Mouse (Mus musculus) forebrain, embryonic 14.5 days (tissue): ENCODE measurements at regions not wholly inside any gene's neighbourhood (a gene's known extent, or its start where the extent isn't known, plus 50 kb on each side); places are given as distances from the start of the nearest gene placed in this dataset.

Experiments
- ATAC-seq: fragments of 200-750 bp; cut with Nextera tagmentation; 2 replicates; pipeline ENCODE4 v1.8.0; 2017; ENCODE audit warnings: mild to moderate bottlenecking, moderate library complexity
- DNase-seq: peaks from one replicate; pipeline ENCODE4 v3.0.0-alpha.2; 2015; ENCODE audit warnings: low spot score
- H3K27ac ChIP-seq: fragments of 300-500 bp; sonication (generic); 2 replicates; pipeline ENCODE4 v1.5.1; 2014; ENCODE audit warnings: low read depth, mild to moderate bottlenecking, control low read depth, low read length, moderate library complexity
- H3K27me3 ChIP-seq: fragments of 300-500 bp; sonication (generic); replicated peaks from 2 replicates; pipeline ENCODE4 v1.6.1; 2014; ENCODE audit warnings: low read length, control low read depth, mixed read lengths; ENCODE audit not compliant: control insufficient read depth, insufficient read depth
- H3K36me3 ChIP-seq: fragments of 300-500 bp; sonication (generic); 2 replicates; pipeline ENCODE4 v1.6.1; 2014; ENCODE audit warnings: low read length, control low read depth; ENCODE audit not compliant: control insufficient read depth, insufficient read depth
- H3K4me1 ChIP-seq: fragments of 300-500 bp; sonication (generic); 2 replicates; pipeline ENCODE4 v1.6.1; 2014; ENCODE audit warnings: antibody characterized with exemption, low read length, control low read depth; ENCODE audit not compliant: control insufficient read depth, insufficient read depth
- H3K4me2 ChIP-seq: fragments of 300-500 bp; sonication (generic); 2 replicates; pipeline ENCODE4 v1.6.1; 2014; ENCODE audit warnings: mild to moderate bottlenecking, control low read depth, low read length
- H3K4me3 ChIP-seq: fragments of 300-500 bp; sonication (generic); 2 replicates; pipeline ENCODE4 v1.5.1; 2014; ENCODE audit warnings: low read depth, low read length, control low read depth
- H3K9ac ChIP-seq: fragments of 300-500 bp; sonication (generic); 2 replicates; pipeline ENCODE4 v1.6.1; 2014; ENCODE audit warnings: mild to moderate bottlenecking, low read length, control low read depth, moderate library complexity
- H3K9me3 ChIP-seq: fragments of 300-500 bp; sonication (generic); replicated peaks from 2 replicates; pipeline ENCODE4 v1.6.1; 2016; ENCODE audit warnings: low read length, control low read depth, mixed read lengths; ENCODE audit not compliant: control insufficient read depth
- WGBS: fragments of 180-500 bp; shearing (Covaris S2); extraction: QIAGEN DNeasy Blood & Tissue Kit; methylation state at CpG from one replicate; pipeline ENCODE4 v1.1.7; 2014; 5-methylcytosine and 5-hydroxymethylcytosine counted together

GRCm38 (mm10) chr6:67105386-67105785 lies 68.1 kb upstream of the Gadd45a start:
- no peak overlapping the region for H3K4me3 ChIP-seq
- no peak overlapping the region for H3K9ac ChIP-seq
- H3K27ac ChIP-seq, result no peak overlapping the region
- ATAC-seq (no peak), DNase-seq (no peak)
- H3K27me3 ChIP-seq, result no peaks in the 10 kb centered on the region
- WGBS, result 4% methylated on average over 4 of the region's 4 CpGs
- H3K36me3 ChIP-seq, result no peaks in the 10 kb centered on the region
- no peak overlapping the region for H3K4me2 ChIP-seq
- H3K4me1 ChIP-seq, result no peaks in the 10 kb centered on the region
- H3K9me3 ChIP-seq, result no peaks in the 10 kb centered on the region

GRCm38 (mm10) chr6:67104205-67104604 lies 66.9 kb upstream of the Gadd45a start:
- no peaks in the 10 kb centered on the region for H3K4me1 ChIP-seq
- no peaks in the 10 kb centered on the region for H3K27me3 ChIP-seq
- H3K27ac ChIP-seq, result no peak overlapping the region
- ATAC-seq (no peak), DNase-seq (no peak)
- no peaks in the 10 kb centered on the region for H3K36me3 ChIP-seq
- no peak overlapping the region for H3K9ac ChIP-seq
- H3K4me2 ChIP-seq, result no peak overlapping the region
- H3K9me3 ChIP-seq, result no peaks in the 10 kb centered on the region
- WGBS, result 91% methylated on average over 3 of the region's 3 CpGs
- H3K4me3 ChIP-seq, result no peak overlapping the region

GRCm38 (mm10) chr6:67102541-67103134 lies 65.4 kb upstream of the Gadd45a start:
- H3K9me3 ChIP-seq, result no peaks in the 10 kb centered on the region
- no peaks in the 10 kb centered on the region for H3K36me3 ChIP-seq
- no peak overlapping the region for H3K9ac ChIP-seq
- no peak for ATAC-seq
- no peaks in the 10 kb centered on the region for H3K27me3 ChIP-seq
- H3K4me2 ChIP-seq, result no peak overlapping the region
- DNase-seq, result no peak
- no peaks in the 10 kb centered on the region for H3K4me1 ChIP-seq
- H3K27ac ChIP-seq, result no peak overlapping the region
- no peak overlapping the region for H3K4me3 ChIP-seq
- WGBS, result 72% methylated on average over 11 of the region's 11 CpGs

- Histone ChIP-seq H3K4me2 (no peak overlapping the region), H3K27me3 (no peaks in the 10 kb centered on the region), H3K36me3 (no peaks in the 10 kb centered on the region), H3K27ac (no peak overlapping the region), H3K4me1 (no peaks in the 10 kb centered on the region), H3K9me3 (no peaks in the 10 kb centered on the region), H3K9ac (no peak overlapping the region), H3K4me3 (no peak overlapping the region)
- WGBS, result 92% methylated on average over 4 of the region's 4 CpGs
- ATAC-seq (no peak), DNase-seq (no peak)
These were observed 64.8 kb upstream of the Gadd45a start for GRCm38 (mm10) chr6:67102014-67102413.

DNA sequence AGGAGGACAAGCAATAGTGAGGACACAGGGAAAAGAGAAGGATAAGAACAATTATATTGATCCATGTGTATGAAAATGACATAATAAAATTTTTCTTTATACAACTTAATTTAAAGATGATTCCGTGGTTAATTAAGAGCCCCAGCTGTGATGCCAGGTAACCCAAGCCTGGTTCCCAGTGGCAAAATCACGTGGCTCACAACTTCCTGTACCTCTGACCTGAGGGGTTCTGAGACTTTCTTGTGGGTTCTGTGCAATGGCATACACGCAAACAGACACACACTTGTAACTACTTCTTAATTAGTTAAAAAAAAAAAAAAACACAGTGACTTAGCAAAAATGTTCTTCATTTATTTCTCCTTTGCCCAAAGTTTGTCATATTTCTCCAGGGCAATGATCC lies 57.2 kb upstream of the Gadd45a start:
- no peak overlapping the region for H3K27ac ChIP-seq
- H3K4me1 ChIP-seq, result no peaks in the 10 kb centered on the region
- H3K4me2 ChIP-seq, result no peak overlapping the region
- DNase-seq, result no peak
- 84% methylated on average over 3 of the region's 3 CpGs for WGBS
- no peak overlapping the region for H3K4me3 ChIP-seq
- no peaks in the 10 kb centered on the region for H3K36me3 ChIP-seq
- H3K27me3 ChIP-seq, result no peaks in the 10 kb centered on the region
- no peak overlapping the region for H3K9ac ChIP-seq
- no peak for ATAC-seq
- H3K9me3 ChIP-seq, result no peaks in the 10 kb centered on the region

GRCm38 (mm10) chr6:67093128-67093527 lies 55.9 kb upstream of the Gadd45a start:
- H3K4me3 ChIP-seq, result no peak overlapping the region
- ATAC-seq (no peak), DNase-seq (no peak)
- H3K36me3 ChIP-seq, result no peaks in the 10 kb centered on the region
- no peak overlapping the region for H3K4me2 ChIP-seq
- 83% methylated on average over 1 of the region's 1 CpGs for WGBS
- no peaks in the 10 kb centered on the region for H3K9me3 ChIP-seq
- H3K9ac ChIP-seq, result no peak overlapping the region
- no peaks in the 10 kb centered on the region for H3K4me1 ChIP-seq
- H3K27me3 ChIP-seq, result no peaks in the 10 kb centered on the region
- H3K27ac ChIP-seq, result no peak overlapping the region

GRCm38 (mm10) chr6:67090150-67090549 lies 52.9 kb upstream of the Gadd45a start:
- Histone ChIP-seq H3K27ac (no peak overlapping the region), H3K9ac (no peak overlapping the region), H3K9me3 (no peaks in the 10 kb centered on the region), H3K4me2 (no peak overlapping the region), H3K27me3 (no peaks in the 10 kb centered on the region), H3K4me1 (no peaks in the 10 kb centered on the region), H3K36me3 (no peaks in the 10 kb centered on the region), H3K4me3 (no peak overlapping the region)
- DNase-seq, result no peak
- ATAC-seq, result no peak
- WGBS, result 83% methylated on average over 4 of the region's 4 CpGs

GRCm38 (mm10) chr6:67089530-67090140 lies 52.4 kb upstream of the Gadd45a start:
- no peak for DNase-seq
- no peak for ATAC-seq
- H3K27ac ChIP-seq, result no peak overlapping the region
- H3K4me2 ChIP-seq, result no peak overlapping the region
- H3K27me3 ChIP-seq, result no peaks in the 10 kb centered on the region
- no peaks in the 10 kb centered on the region for H3K36me3 ChIP-seq
- H3K4me3 ChIP-seq, result no peak overlapping the region
- no peak overlapping the region for H3K9ac ChIP-seq
- 68% methylated on average over 3 of the region's 3 CpGs for WGBS
- no peaks in the 10 kb centered on the region for H3K4me1 ChIP-seq
- no peaks in the 10 kb centered on the region for H3K9me3 ChIP-seq

DNA sequence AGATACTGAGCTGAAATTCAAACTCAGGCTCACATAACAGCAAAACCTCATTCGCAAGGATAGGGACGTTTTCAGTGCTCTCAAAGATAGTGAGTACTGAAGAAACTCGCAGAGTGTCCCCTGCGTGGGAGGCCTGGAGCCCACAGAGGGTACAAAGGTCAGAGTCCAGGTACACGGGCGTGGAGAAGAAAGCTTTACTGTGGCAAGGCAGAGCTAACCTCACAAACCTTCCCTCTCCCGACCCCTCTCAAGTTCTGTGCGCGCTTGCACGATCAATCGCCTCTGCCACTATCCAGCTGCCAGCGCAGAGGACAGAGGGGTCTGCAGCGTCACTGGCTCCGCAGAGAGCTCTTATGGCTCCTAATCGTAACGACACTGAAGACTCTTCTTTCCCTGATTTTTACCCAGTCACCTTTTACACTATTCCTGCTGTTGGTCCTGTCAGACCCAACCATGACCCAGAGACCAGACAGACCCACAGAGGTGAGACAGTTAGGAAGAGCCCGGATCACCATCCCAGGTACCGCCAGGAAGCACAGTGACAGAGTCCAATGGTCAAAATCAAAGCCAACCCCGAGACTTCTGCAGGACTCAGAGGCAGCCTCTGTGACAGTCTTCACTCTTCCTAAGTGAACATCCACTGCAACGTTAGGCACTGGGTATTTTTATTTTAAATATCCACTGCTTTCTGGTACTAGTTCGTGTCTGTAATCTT lies 51.6 kb upstream of the Gadd45a start:
- 80% methylated on average over 21 of the region's 21 CpGs for WGBS
- H3K9me3 ChIP-seq, result no peaks in the 10 kb centered on the region
- no peaks in the 10 kb centered on the region for H3K4me1 ChIP-seq
- no peak overlapping the region for H3K4me2 ChIP-seq
- DNase-seq (no peak), ATAC-seq (no peak)
- H3K4me3 ChIP-seq, result no peak overlapping the region
- H3K36me3 ChIP-seq, result no peaks in the 10 kb centered on the region
- H3K9ac ChIP-seq, result no peak overlapping the region
- H3K27me3 ChIP-seq, result no peaks in the 10 kb centered on the region
- H3K27ac ChIP-seq, result no peak overlapping the region
